Mouse (Mus musculus): ENCODE measurements at regions not wholly inside any gene's neighbourhood (a gene's known extent, or its start where the extent isn't known, plus 50 kb on each side); places are given as distances from the start of the nearest gene placed in this dataset.
"Not testable (repeated sequence)": the region's sequence is repeated elsewhere in the genome, so short reads cannot be mapped to it uniquely, and the experiment has no call there.

GRCm38 (mm10) chr5:109842186-109842978, 80.8 kb upstream of the Gm15446 start:
- not testable (repeated sequence) for DNase-seq

- not testable (repeated sequence) for DNase-seq
Observed at GRCm38 (mm10) chr5:109844236-109844635, 79.0 kb upstream of the Gm15446 start.

GRCm38 (mm10) chr5:109844753-109845186, 78.4 kb upstream of the Gm15446 start:
- DNase-seq, result peak; percentile 80 to 82

GRCm38 (mm10) chr5:109851225-109851624, 72.0 kb upstream of the Gm15446 start:
- not testable (repeated sequence) for DNase-seq

GRCm38 (mm10) chr5:109860402-109860801, 62.8 kb upstream of the Gm15446 start:
- no peak for DNase-seq

- DNase-seq, result not testable (repeated sequence)
Observed at GRCm38 (mm10) chr5:109864517-109864916, 58.7 kb upstream of the Gm15446 start.

- no peak for DNase-seq
Observed at GRCm38 (mm10) chr5:109865628-109866027, 57.6 kb upstream of the Gm15446 start.

GRCm38 (mm10) chr5:109866337-109867126, 56.7 kb upstream of the Gm15446 start:
- peak; percentile 92 for DNase-seq

- DNase-seq, result not testable (repeated sequence)
Observed at GRCm38 (mm10) chr5:109867221-109867620, 56.0 kb upstream of the Gm15446 start.
